Mouse (Mus musculus) liver, embryonic 14.5 days (tissue): ENCODE data around the gene Mecom.

Source experiments
- CTCF ChIP-seq: IDR thresholded peaks from 2 replicates; pipeline ENCODE4 v1.5.1; 2016; ENCODE audit warnings: antibody characterized with exemption, low read depth, control low read depth
- EP300 ChIP-seq: IDR thresholded peaks from 2 replicates; pipeline ENCODE4 v1.6.1; 2016; ENCODE audit warnings: antibody characterized with exemption, low read depth

DNA sequence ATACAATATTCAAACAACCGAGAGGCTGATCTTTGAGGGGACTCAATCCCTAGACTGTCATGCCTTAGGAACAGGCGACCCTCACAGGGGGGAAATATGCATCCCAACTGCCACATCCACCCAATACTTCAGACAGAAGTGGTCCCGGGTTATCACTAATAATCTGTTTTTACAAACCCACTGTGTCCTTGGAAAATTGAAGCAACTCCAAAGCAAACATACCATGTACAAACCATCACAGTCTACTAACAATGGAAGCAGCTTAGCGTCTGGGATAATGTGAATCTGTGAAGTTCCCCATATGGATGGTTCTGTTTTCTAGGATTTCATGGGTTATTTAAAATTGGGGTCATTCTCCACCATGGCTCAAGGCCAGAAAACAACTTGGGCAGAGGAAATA, 155.1 kb downstream of the Mecom start:
- no peak for TF ChIP-seq CTCF
- TF ChIP-seq EP300, result no peak
